Mouse (Mus musculus) ES-E14 (cell line): ENCODE measurements at regions not wholly inside any gene's neighbourhood (a gene's known extent, or its start where the extent isn't known, plus 50 kb on each side); places are given as distances from the start of the nearest gene placed in this dataset.

Experiments
- HCFC1 ChIP-seq: IDR thresholded peaks from 2 replicates; pipeline ENCODE4 v1.6.1; 2012; ENCODE audit warnings: low read length, inconsistent platforms, borderline replicate concordance; ENCODE audit not compliant: insufficient read depth
- ZNF384 ChIP-seq: IDR thresholded peaks from 2 replicates; pipeline ENCODE4 v1.6.1; 2012; ENCODE audit warnings: low read depth, low read length, inconsistent platforms

- no peak for TF ChIP-seq ZNF384
- no peak for TF ChIP-seq HCFC1
These were observed 164.2 kb upstream of the Gm5148 start for GRCm38 (mm10) chr3:37888455-37888854.
